In the genomic region with DNA sequence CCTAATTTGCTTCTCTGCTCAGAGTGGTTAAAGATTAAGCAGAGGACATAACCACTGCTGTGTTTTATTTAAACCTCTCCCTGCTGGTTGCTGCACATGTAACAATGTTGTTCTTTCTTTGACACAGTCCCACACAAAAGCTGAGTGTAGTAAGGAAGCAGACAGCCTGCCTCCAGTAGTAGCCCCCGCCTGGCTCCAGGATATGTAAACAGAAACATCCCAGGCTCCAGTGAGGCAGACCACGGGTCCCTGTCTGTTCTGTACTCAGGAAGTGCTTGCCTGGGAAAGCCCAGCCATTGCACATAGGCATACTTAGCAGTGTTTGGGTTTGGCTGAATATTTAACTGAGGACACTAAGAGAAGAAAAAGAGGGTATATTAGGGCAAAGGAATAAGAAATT, we compare ENCODE assay signal across 8 mouse cellular contexts.
A peak's percentile ranks its signal among the peaks of the same experiment; 100 is the strongest.
DNase-seq lines count a peak whose midpoint lies in the region; ATAC-seq and TF ChIP-seq lines count a peak whose summit lies in the region.

No protein-coding gene starts in this region.

- TF ChIP-seq POLR2A in brain, embryonic 14.5 days (IDR thresholded peaks at IDR 0.05; ENCODE audit: borderline replicate concordance, extremely low read depth, insufficient read depth, insufficient read length, poor library complexity, severe bottlenecking), result no peak

- no peak overlapping the region for H3K4me3 ChIP-seq in forebrain, embryonic 13.5 days
- no peak overlapping the region for H3K4me3 ChIP-seq in hindbrain, embryonic 15.5 days

- no peaks in the 10 kb centered on the region for H3K36me3 ChIP-seq in forebrain, embryonic 13.5 days (ENCODE audit: poor library complexity, severe bottlenecking)
- no peaks in the 10 kb centered on the region for H3K36me3 ChIP-seq in hindbrain, embryonic 15.5 days

- 17% methylated on average over 2 of the region's 2 CpGs for WGBS in forebrain, embryonic 13.5 days
- 2% methylated on average over 2 of the region's 2 CpGs for WGBS in hindbrain, embryonic 15.5 days

- no peak overlapping the region for H3K4me2 ChIP-seq in forebrain, embryonic 13.5 days
- H3K4me2 ChIP-seq in hindbrain, embryonic 15.5 days, result no peak overlapping the region

- H3K9ac ChIP-seq in forebrain, embryonic 13.5 days, result no peak overlapping the region
- H3K9ac ChIP-seq in hindbrain, embryonic 15.5 days, result no peak overlapping the region

- 0 out of 2 replicates have a peak overlapping the region, but pooled peaks have one; percentile 7 for H3K27ac ChIP-seq in forebrain, embryonic 13.5 days
- no peak overlapping the region; the same call in 1 of the 2 replicates for H3K27ac ChIP-seq in hindbrain, embryonic 15.5 days (replicated peaks)

- H3K9me3 ChIP-seq in forebrain, embryonic 13.5 days (replicated peaks), result no peaks in the 10 kb centered on the region
- H3K9me3 ChIP-seq in hindbrain, embryonic 15.5 days, result no peaks in the 10 kb centered on the region

- peak; percentile 61 for DNase-seq in brain, embryonic 14.5 days (ENCODE audit: low read depth)
- peak; percentile 28 for DNase-seq in left cerebral cortex, adult 11 months (ENCODE audit: low spot score)
- peak; percentile 59 to 82 for DNase-seq in lung, postnatal 4 days
- DNase-seq in gastrocnemius, postnatal 4 days (ENCODE audit: low spot score in 2 of 2), result no peak
- DNase-seq in gastrocnemius, adult 18-20 months (ENCODE audit: low spot score), result no peak
- no peak for DNase-seq in cerebellum, adult 9-10 months

- TF ChIP-seq CTCF in brain, embryonic 14.5 days (IDR thresholded peaks at IDR 0.05; ENCODE audit: borderline replicate concordance, extremely low read depth, insufficient read depth, insufficient read length), result no peak

- H3K27me3 ChIP-seq in forebrain, embryonic 13.5 days, result no peaks in the 10 kb centered on the region
- no peaks in the 10 kb centered on the region for H3K27me3 ChIP-seq in hindbrain, embryonic 15.5 days

- 0 out of 2 replicates have a peak, but pooled peaks have one; percentile 30 for ATAC-seq in forebrain, embryonic 13.5 days
- ATAC-seq in hindbrain, embryonic 15.5 days (ENCODE audit: low FRiP score, low read depth), result peak; percentile 71; the same call in 1 of the 2 replicates

- 0 out of 2 replicates have a peak, but pooled peaks cover 4% of the 10 kb centered on the region for H3K4me1 ChIP-seq in forebrain, embryonic 13.5 days
- no peaks in the 10 kb centered on the region for H3K4me1 ChIP-seq in hindbrain, embryonic 15.5 days (replicated peaks)

Comparison
In these comparisons a context has a peak if more than half of its experiments do, and no peak if none do; other contexts are left out.
1. DNase-seq: peak in brain, embryonic 14.5 days (single experiment), left cerebral cortex, adult 11 months (single experiment) and lung, postnatal 4 days (2 of 2); none in gastrocnemius, postnatal 4 days (0 of 2), gastrocnemius, adult 18-20 months (single experiment) and cerebellum, adult 9-10 months (single experiment).